Mouse (Mus musculus) MN1 (cell line): ENCODE data around the gene Gna11.

Experiments used
- DNase-seq: peaks from one replicate; pipeline ENCODE4 v3.0.0-alpha.2; 2016; ENCODE audit warnings: low spot score

Gna11 gene

GRCm38 (mm10) chr10:81505016-81505664, 39.9 kb downstream of the Gna11 start:
- DNase-seq, result no peak

- DNase-seq, result peak; percentile 75
Observed at GRCm38 (mm10) chr10:81502658-81503057, 42.3 kb downstream of the Gna11 start.

- DNase-seq, result no peak
Observed at GRCm38 (mm10) chr10:81501863-81502262, 43.1 kb downstream of the Gna11 start.

- no peak for DNase-seq
Observed at GRCm38 (mm10) chr10:81500032-81500431, 45.0 kb downstream of the Gna11 start, which contains the start of gene S1pr4. Gene S1pr4 (minus strand): TSS chr10:81500132.

- DNase-seq, result no peak
Observed at GRCm38 (mm10) chr10:81499250-81499901, 45.6 kb downstream of the Gna11 start.

- DNase-seq, result no peak
Observed at GRCm38 (mm10) chr10:81498316-81499249, 46.4 kb downstream of the Gna11 start.

GRCm38 (mm10) chr10:81497401-81498270, 47.4 kb downstream of the Gna11 start:
- DNase-seq, result peak; percentile 26

- DNase-seq, result no peak
Observed at GRCm38 (mm10) chr10:81496969-81497368, 48.0 kb downstream of the Gna11 start.

GRCm38 (mm10) chr10:81496264-81496901, 48.6 kb downstream of the Gna11 start, which contains the start of gene Ncln:
Gene Ncln (minus strand): TSS chr10:81496392.
- DNase-seq, result peak; percentile 98

GRCm38 (mm10) chr10:81495616-81496263, 49.2 kb downstream of the Gna11 start:
- no peak for DNase-seq

- no peak for DNase-seq
Observed at GRCm38 (mm10) chr10:81495151-81495550, 49.8 kb downstream of the Gna11 start.

GRCm38 (mm10) chr10:81494260-81495041, 50.5 kb downstream of the Gna11 start:
- DNase-seq, result no peak

GRCm38 (mm10) chr10:81493601-81494220, 51.3 kb downstream of the Gna11 start:
- peak; percentile 38 for DNase-seq

- no peak for DNase-seq
Observed at GRCm38 (mm10) chr10:81492606-81493240, 52.3 kb downstream of the Gna11 start.

GRCm38 (mm10) chr10:81491018-81491417, 54.0 kb downstream of the Gna11 start:
- no peak for DNase-seq

GRCm38 (mm10) chr10:81489941-81490340, 55.0 kb downstream of the Gna11 start:
- DNase-seq, result no peak

- no peak for DNase-seq
Observed at GRCm38 (mm10) chr10:81488081-81488480, 56.9 kb downstream of the Gna11 start.

GRCm38 (mm10) chr10:81486496-81486895, 58.5 kb downstream of the Gna11 start:
- no peak for DNase-seq
